Mouse (Mus musculus) ZHBTc4 (cell line): ENCODE results near the gene Capns2.

ENCODE experiments used
- DNase-seq: peaks from one replicate; pipeline ENCODE4 v3.0.0-alpha.2; 2011; ENCODE audit warnings: low read depth, low spot score

The Capns2 gene

GRCm38 (mm10) chr8:92906553-92906952 lies 5.3 kb downstream of the Capns2 start:
- no peak for DNase-seq

DNA sequence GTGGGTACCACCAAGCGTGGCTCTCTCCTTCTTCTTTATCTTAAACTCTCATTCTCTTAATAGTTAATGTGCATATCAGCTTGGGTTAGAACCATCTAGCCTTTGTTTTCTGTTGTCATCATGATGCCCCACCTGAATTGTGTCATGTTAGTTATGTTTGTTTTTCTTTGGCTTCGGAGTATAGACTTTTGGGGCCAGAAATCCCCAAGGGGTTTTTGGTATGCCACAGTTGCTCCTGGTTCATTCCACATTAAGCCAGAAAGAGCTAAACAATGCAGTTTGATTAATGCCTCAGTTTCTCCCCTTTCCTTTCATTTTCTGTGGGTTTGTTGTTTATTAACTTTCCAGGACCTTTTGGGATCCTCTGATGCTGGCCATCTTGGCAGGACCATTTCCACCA lies 7.2 kb downstream of the Capns2 start:
- DNase-seq = no peak

DNA sequence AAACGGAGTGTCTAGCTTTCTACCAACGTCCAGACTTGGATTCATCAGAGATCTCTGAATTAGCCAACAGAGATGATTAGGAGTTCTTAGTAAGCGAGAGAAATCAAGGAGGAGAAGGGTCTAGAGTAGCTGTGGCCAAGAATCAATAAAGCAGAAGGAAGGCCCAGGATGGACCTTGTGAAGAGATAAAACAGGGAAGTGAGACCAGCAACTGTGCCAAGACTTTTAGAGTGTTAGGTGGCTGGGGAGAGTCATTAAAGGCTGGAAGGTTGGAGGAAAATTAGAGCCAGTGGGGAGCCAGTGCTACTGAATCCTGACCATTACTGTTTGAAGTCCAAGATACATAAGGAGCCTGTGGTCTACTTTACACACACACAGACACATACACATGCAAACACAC lies 10.3 kb downstream of the Capns2 start:
- no peak for DNase-seq

DNA sequence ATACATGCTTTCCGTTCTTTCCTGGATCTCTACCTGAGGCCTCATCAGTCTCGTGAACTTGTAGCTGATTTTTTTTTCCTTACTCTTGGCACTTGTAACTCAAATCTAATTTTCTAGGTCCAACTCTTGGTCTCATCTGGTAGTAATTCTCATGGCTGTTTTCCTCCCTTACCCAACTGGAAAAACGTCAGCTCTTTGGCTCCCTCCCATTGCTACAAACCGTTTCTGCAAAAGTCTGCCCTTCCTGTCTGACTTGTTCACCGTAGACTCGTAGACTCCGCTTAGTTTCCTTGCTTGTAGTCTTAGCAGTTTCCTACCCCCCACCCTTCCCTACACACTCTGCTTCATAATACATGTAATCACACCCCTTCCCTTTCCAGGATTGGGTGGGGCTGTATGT lies 12.2 kb downstream of the Capns2 start:
- DNase-seq = no peak

DNA sequence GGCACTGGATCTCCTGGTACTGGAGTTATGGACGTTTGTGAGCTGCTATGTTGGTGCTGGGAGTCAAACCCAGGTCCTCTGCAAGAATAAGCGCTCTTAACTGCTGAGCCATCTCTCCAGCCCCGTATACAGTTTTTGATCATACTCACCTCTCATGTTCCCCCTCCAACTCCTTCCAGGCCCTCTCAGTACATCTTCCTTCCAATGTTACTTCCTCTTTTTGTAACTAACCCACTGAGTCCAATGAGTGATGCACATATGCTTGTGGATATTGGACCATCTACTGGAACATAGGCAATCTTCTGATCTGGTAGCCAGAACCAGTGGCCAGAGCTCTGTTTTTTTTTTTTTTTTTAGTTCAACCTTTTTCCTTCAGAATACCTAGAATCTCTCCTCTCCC lies 14.9 kb downstream of the Capns2 start:
- no peak for DNase-seq

GRCm38 (mm10) chr8:92921768-92922167 lies 20.6 kb downstream of the Capns2 start:
- no peak for DNase-seq

- no peak for DNase-seq
These were observed 27.8 kb downstream of the Capns2 start for GRCm38 (mm10) chr8:92928986-92929385.

DNA sequence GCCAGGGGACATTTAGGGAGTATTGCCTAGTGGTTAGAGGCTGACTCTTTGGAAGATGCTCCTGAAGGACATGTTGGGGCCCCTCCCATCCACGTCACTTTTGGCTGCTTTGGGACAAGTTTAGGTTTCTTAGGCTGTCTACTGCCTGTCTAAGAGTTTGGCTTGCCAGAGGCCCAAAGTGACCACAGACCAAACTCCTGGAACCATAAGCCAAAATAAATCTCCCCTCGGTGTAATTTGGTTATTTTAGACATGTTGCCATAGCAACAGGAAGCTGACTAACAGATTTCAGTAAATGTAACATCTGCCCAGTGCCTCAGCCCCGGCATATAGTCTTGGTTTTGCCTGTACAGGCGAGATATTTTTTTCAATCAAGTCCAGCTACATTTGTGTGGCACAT lies 36.8 kb downstream of the Capns2 start:
- DNase-seq = no peak

DNA sequence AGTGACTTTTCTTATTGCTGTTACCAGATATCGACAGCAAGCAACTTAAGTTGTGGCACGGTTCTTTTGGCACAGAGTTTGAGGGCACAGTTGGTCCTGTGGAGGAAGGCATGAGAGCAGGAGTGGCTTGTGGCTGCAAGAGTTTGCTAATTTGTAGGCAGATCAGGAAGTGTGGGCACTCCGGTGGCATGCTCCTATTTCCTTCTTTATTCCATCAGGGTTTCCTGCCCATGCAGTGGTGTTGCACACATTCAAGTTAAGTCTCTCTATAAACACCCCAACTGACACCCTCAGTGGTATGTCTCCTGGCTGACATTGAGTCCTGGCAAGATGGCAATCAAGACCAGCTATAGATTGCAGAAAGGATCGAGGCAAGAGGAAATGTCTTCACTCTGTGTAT lies 47.9 kb downstream of the Capns2 start:
- no peak for DNase-seq

GRCm38 (mm10) chr8:92950639-92951371 lies 49.6 kb downstream of the Capns2 start:
- no peak for DNase-seq
